Mouse (Mus musculus): ENCODE data around the gene A730071L15Rik. TPM values are rescaled to one million over a fixed set of nuclear protein-coding genes. Genes with fewer than 3 reads are reported as not detected.

The A730071L15Rik gene
- total RNA-seq, 2 experiments from 2014 or later: 0.28 to 0.31 TPM

GRCm38 (mm10) chr11:6180811-6181399, 18.9 kb upstream of the A730071L15Rik start:
- DNase-seq (ENCODE audit: low spot score in 2 of 2): no peak

DNA sequence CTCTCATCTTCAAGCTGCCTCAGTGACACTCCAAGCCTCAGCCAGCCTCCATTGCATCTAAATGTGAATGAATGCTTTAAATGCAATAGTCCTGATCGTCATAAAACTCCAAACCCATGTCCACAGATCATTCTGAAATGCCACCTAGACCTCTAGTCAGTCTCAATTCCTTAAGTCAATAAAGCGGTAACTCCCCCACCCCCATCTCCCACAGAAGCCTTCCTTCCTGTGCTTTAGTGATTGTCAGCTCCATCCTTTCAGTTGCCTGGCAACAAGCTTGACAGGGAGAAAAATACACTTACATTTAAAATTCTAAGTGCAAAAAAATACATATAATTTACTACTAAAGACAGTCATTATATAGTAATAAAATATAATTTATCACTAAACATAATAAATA, 16.6 kb upstream of the A730071L15Rik start:
- DNase-seq (ENCODE audit: low spot score in 2 of 2): no peak

DNA sequence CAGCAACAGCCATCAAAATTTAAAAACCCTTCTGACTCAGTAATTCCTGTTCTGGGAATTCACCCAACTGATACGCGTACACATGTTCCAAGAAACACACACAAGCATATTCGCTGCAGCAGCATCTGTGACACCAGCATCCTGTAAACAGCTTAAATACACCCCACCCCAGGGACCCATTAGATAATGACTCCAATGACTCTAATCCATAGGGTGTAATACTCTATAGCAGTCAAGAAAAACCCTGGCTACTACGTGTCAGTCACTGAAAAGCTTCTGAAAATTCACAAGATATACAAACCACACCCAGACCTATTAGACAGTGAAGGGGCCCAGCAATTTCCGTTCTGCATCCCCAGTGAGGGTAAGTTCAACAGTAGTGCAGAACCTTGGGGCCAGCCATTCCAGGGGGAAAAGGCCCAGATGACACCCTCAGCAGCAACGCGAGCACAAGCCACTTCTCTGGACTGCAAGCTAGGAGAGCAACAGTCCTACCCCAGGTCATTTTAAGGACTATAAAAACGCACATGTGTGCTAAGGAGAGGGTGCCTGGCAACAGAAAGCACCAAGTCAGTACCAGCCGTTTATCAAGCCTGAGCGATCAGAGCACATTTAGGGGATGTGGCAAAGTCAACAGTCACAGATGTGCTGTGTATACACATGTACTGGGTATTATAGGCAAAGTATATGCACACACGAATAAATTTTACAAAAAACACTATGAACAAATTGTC, 15.5 kb upstream of the A730071L15Rik start:
- peak in 1 of 2 experiments; percentile 33 for DNase-seq (ENCODE audit: low spot score in 2 of 2)

- DNase-seq (ENCODE audit: low spot score in 2 of 2): no peak
Measured at GRCm38 (mm10) chr11:6187399-6187798, 12.4 kb upstream of the A730071L15Rik start.

DNA sequence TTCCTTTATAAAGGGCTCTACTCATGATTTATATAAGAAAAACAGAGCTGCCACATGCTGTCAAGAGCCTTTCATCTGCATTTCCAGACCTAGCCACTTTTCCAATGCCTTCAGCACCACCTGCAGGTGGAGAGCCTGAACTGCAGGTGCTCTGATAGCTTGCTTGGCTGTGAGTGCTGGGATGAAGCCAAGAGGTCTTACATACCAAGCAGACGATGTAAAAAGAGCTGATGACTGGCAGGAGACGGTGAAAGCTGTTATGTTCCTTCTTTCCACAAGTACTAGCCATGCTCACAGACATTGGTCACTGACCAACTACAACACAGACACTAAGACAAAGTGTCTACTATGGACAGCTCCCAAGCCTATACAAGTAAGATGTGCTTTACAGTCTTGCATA, 12.0 kb upstream of the A730071L15Rik start:
- peak; percentile 97 for DNase-seq (ENCODE audit: low spot score in 2 of 2)

- DNase-seq (ENCODE audit: low spot score in 2 of 2): no peak
Measured at GRCm38 (mm10) chr11:6196780-6197179, 3.0 kb upstream of the A730071L15Rik start.

DNA sequence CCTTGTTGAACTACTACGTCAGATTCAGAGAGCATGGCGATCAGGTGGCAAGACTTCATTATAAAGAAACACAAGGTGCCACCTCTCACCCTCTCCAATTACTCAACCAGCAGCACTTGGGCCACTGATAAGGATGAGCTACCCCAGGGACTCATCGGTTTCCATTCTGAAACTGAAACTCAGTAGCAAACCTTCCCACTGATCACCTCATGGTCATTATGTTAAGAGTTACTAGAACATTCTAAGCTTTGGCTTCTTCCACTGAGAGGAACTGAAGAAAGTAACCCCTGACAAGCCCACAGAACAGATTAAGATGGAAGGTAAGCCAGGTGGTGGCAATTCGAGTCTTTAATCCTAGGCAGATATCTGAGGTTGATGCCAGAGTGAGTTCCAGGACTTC, 1.4 kb upstream of the A730071L15Rik start:
- DNase-seq (ENCODE audit: low spot score in 2 of 2): no peak

- peak; percentile 93 for DNase-seq (ENCODE audit: low spot score in 2 of 2)
Measured at GRCm38 (mm10) chr11:6200087-6200569, 299 bp downstream of the A730071L15Rik start, which contains the start of gene Nudcd3. Nudcd3 (minus strand) TSS chr11:6200415.

DNA sequence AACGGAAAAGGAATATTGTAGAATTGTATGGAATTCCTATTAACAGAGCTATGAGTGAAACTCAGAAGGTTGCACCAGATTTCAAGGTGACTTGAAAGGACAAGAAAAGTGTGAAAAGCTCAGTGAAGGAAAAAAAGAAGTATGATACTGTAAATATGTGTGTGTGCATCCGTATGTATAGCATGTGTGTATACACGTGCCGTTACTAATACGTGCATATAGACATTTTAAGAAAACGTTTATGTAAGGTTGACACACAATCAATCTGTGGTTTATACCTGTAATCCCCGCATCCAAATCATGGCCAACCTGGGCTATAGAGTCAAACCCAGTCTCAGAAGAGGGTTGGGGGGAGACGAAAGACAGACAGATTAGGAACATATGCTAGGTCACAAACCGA, 741 bp downstream of the A730071L15Rik start:
- no peak for DNase-seq (ENCODE audit: low spot score in 2 of 2)

- DNase-seq (ENCODE audit: low spot score in 2 of 2): no peak
Measured at GRCm38 (mm10) chr11:6207090-6207489, 7.3 kb downstream of the A730071L15Rik start.

GRCm38 (mm10) chr11:6208158-6208557, 8.3 kb downstream of the A730071L15Rik start:
- no peak for DNase-seq (ENCODE audit: low spot score in 2 of 2)

GRCm38 (mm10) chr11:6216834-6217233, 17.0 kb downstream of the A730071L15Rik start:
- no peak for DNase-seq (ENCODE audit: low spot score in 2 of 2)

- no peak for DNase-seq (ENCODE audit: low spot score in 2 of 2)
Measured at GRCm38 (mm10) chr11:6218189-6218896, 18.5 kb downstream of the A730071L15Rik start.

DNA sequence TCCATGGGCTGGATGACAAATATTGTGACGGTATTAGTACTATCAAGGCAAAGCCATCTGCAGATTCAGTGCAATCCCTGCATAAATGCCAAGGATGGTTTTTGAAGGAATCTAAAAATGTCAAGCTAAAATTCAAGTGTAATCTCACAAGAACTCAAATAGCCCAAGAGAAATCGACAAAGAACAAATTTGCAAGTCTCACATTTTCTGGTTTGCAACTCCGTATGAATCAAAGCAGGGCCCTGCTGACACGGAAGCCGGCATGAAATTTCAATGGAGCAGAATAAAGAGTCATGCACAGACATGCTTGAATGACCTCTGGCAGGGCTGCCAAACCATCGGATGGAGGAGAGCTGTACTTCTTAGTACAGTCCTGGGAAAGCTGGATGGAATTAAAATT, 20.1 kb downstream of the A730071L15Rik start:
- peak in 1 of 2 experiments; percentile 24 for DNase-seq (ENCODE audit: low spot score in 2 of 2)

GRCm38 (mm10) chr11:6222187-6222586, 22.4 kb downstream of the A730071L15Rik start:
- DNase-seq (ENCODE audit: low spot score in 2 of 2): no peak

GRCm38 (mm10) chr11:6224541-6225229, 24.9 kb downstream of the A730071L15Rik start:
- peak in 1 of 2 experiments; percentile 14 for DNase-seq (ENCODE audit: low spot score in 2 of 2)

- no peak for DNase-seq (ENCODE audit: low spot score in 2 of 2)
Measured at GRCm38 (mm10) chr11:6230012-6230411, 30.2 kb downstream of the A730071L15Rik start, which contains the start of gene Npc1l1. Npc1l1 (minus strand) TSS chr11:6230143.

- DNase-seq (ENCODE audit: low spot score in 2 of 2): no peak
Measured at GRCm38 (mm10) chr11:6233025-6233424, 33.2 kb downstream of the A730071L15Rik start.

- no peak for DNase-seq (ENCODE audit: low spot score in 2 of 2)
Measured at GRCm38 (mm10) chr11:6244707-6245106, 44.9 kb downstream of the A730071L15Rik start.
